In genomic region chr19:6157220-6157619, GRCm38 (mm10) we compare ENCODE assay signal across 19 mouse cellular contexts. TPM values are rescaled to one million over a fixed set of nuclear protein-coding genes. Genes with fewer than 3 reads are reported as not detected.
DNase-seq lines count a peak whose midpoint lies in the region; ATAC-seq and TF ChIP-seq lines count a peak whose summit lies in the region.
"Had no signal": no experiment of that assay in that cellular context is flagged by ENCODE, and none has a peak within 500 bp of the region (broad histone marks: within the 10 kb centered on the region; RNA-seq: fewer than 3 reads in every experiment).

No protein-coding gene starts in this region.

- H3K9me3 ChIP-seq in lung, postnatal 0 days (ENCODE audit: low read length), result no peaks in the 10 kb centered on the region

- no peak overlapping the region for H3K4me2 ChIP-seq in lung, postnatal 0 days (replicated peaks; ENCODE audit: low read depth, low read length)
- H3K4me2 ChIP-seq: heart, embryonic 11.5 days had no signal

- ATAC-seq in lung, postnatal 0 days, result peak; percentile 32; the same call in 1 of the 2 replicates
- ATAC-seq: inflammation-experienced regulatory T-cells, adult 6 months had no signal

- H3K27me3 ChIP-seq in lung, postnatal 0 days (replicated peaks; ENCODE audit: insufficient read depth, low read length), result no peaks in the 10 kb centered on the region
- no peaks in the 10 kb centered on the region for H3K27me3 ChIP-seq in splenic B cell, adult 2 months (ENCODE audit: control insufficient read depth, insufficient read depth, low read length, poor library complexity, severe bottlenecking)

- no peak overlapping the region for H3K4me3 ChIP-seq in lung, postnatal 0 days (ENCODE audit: low read depth, low read length)

- 52% methylated on average over 6 of the region's 6 CpGs for WGBS in lung, postnatal 0 days

- DNase-seq in cerebellum, adult 11 months, result peak; percentile 20
- DNase-seq in cerebellum, adult 8-10 months, result no peak
- DNase-seq in lung, postnatal 0 days (ENCODE audit: low spot score), result no peak
- DNase-seq in lung, adult 18-20 months, result no peak
- DNase-seq in cerebellum, postnatal 36 days, result peak; percentile 36 to 53
- DNase-seq in splenic B cell, adult 2 months (ENCODE audit: low read depth, low spot score), result peak; percentile 61
- DNase-seq in left cerebral cortex, postnatal 36 days (ENCODE audit: low spot score in 2 of 2), result no peak
- no peak for DNase-seq in layer of hippocampus, postnatal 10 days (ENCODE audit: low spot score in 2 of 2)
- DNase-seq: adrenal gland, postnatal 14 days; heart, postnatal 36 days; layer of hippocampus, adult 9-11 months; left cerebral cortex, postnatal 4 days; thymus, postnatal 14 days had no signal

- H3K4me1 ChIP-seq in lung, postnatal 0 days (ENCODE audit: insufficient read depth, low read depth, low read length), result no peaks in the 10 kb centered on the region

- TF ChIP-seq CTCF in lung, postnatal 0 days (IDR thresholded peaks at IDR 0.05), result no peak

- no peaks in the 10 kb centered on the region for H3K36me3 ChIP-seq in lung, postnatal 0 days (ENCODE audit: insufficient read depth, low read length)
- no peaks in the 10 kb centered on the region for H3K36me3 ChIP-seq in splenic B cell, adult 2 months (ENCODE audit: control insufficient read depth, insufficient read depth, low read length, poor library complexity, severe bottlenecking)

- H3K9ac ChIP-seq in lung, postnatal 0 days (replicated peaks; ENCODE audit: low read depth), result no peak overlapping the region

- intact Hi-C loops in left cerebral cortex, postnatal 36 days (cut with DNase I), result no loop called here

- TF ChIP-seq EP300 in lung, postnatal 0 days (IDR thresholded peaks at IDR 0.05), result no peak

- no peak overlapping the region for H3K27ac ChIP-seq in lung, postnatal 0 days (ENCODE audit: low read length)

RNA-seq across cellular contexts. Expression of gene Arl2, which starts 15.9 kb away (rescaled TPM):
- polyA plus RNA-seq in lung, postnatal 0 days (2015; fragmentation: Nextera tagmentation; extraction: Ambion mirVana), result 64.5 and 64.6 TPM in 2 replicates
- total RNA-seq in left cerebral cortex, postnatal 36 days (2021), result 10 to 100 TPM; 73.3 to 87.5 TPM
- total RNA-seq in layer of hippocampus, postnatal 10 days (2021), result 10 to 100 TPM; 53.0 to 60.2 TPM

RNA-seq across cellular contexts. Expression of gene Batf2, which starts 16.4 kb away (rescaled TPM):
- polyA plus RNA-seq in lung, postnatal 0 days (2015; fragmentation: Nextera tagmentation; extraction: Ambion mirVana), result 0.93 and 1.0 TPM in 2 replicates
- total RNA-seq in left cerebral cortex, postnatal 36 days (2021), result under 1 TPM; 0.30 to 0.72 TPM
- under 1 TPM in 1 of 2 experiments, not detected in 1; 0.59 TPM for total RNA-seq in layer of hippocampus, postnatal 10 days (2021)
- total RNA-seq: left cerebral cortex, postnatal 4 days had no signal
- polyA plus RNA-seq: forebrain, embryonic 11.5 days; heart, embryonic 11.5 days; inflammation-experienced regulatory T-cells, adult 6 months had no signal

RNA-seq across cellular contexts. Expression of gene Majin, which starts 27.0 kb away (rescaled TPM):
- 0.10 TPM in 1 of 2 replicates, not detected in the other for polyA plus RNA-seq in lung, postnatal 0 days (2015; fragmentation: Nextera tagmentation; extraction: Ambion mirVana)
- under 1 TPM in 1 of 2 experiments, not detected in 1; 0.32 TPM for total RNA-seq in left cerebral cortex, postnatal 36 days (2021)
- total RNA-seq in layer of hippocampus, postnatal 10 days (2021), result not detected
- total RNA-seq: heart, postnatal 36 days; left cerebral cortex, postnatal 4 days had no signal
- polyA plus RNA-seq: embryonic facial prominence, embryonic 14.5 days; forebrain, embryonic 11.5 days; heart, embryonic 11.5 days; kidney, embryonic 16.5 days; liver, embryonic 16.5 days had no signal

RNA-seq across cellular contexts. Expression of gene Snx15, which starts 29.1 kb away (rescaled TPM):
- 29.7 and 30.8 TPM in 2 replicates for polyA plus RNA-seq in lung, postnatal 0 days (2015; fragmentation: Nextera tagmentation; extraction: Ambion mirVana)
- total RNA-seq in left cerebral cortex, postnatal 36 days (2021), result 10 to 100 TPM; 43.7 to 43.8 TPM
- total RNA-seq in layer of hippocampus, postnatal 10 days (2021), result 10 to 100 TPM; 35.0 to 35.4 TPM

RNA-seq across cellular contexts. Expression of gene Sac3d1, which starts 38.8 kb away (rescaled TPM):
- polyA plus RNA-seq in lung, postnatal 0 days (2015; fragmentation: Nextera tagmentation; extraction: Ambion mirVana), result 22.3 and 24.5 TPM in 2 replicates
- total RNA-seq in left cerebral cortex, postnatal 36 days (2021), result 10 to 100 TPM; 18.3 to 27.5 TPM
- total RNA-seq in layer of hippocampus, postnatal 10 days (2021), result 10 to 100 TPM; 18.8 to 21.6 TPM

Comparison
In these comparisons a context has a peak if more than half of its experiments do, and no peak if none do; other contexts are left out.
1. DNase-seq: peak in cerebellum, adult 11 months (single experiment), cerebellum, postnatal 36 days (2 of 2) and splenic B cell, adult 2 months (single experiment); none in cerebellum, adult 8-10 months (single experiment), lung, postnatal 0 days (single experiment), lung, adult 18-20 months (0 of 2), left cerebral cortex, postnatal 36 days (0 of 2) and layer of hippocampus, postnatal 10 days (0 of 2).